Mouse (Mus musculus): Measurements from ENCODE around the gene Tbce. TPM values are rescaled to one million over a fixed set of nuclear protein-coding genes. Genes with fewer than 3 reads are reported as not detected.
"Not testable (repeated sequence)": the region's sequence is repeated elsewhere in the genome, so short reads cannot be mapped to it uniquely, and the experiment has no call there.

Tbce gene
- total and polyA plus RNA-seq, 3 experiments: 27.2 to 82.1 (median 54.4) TPM

DNA sequence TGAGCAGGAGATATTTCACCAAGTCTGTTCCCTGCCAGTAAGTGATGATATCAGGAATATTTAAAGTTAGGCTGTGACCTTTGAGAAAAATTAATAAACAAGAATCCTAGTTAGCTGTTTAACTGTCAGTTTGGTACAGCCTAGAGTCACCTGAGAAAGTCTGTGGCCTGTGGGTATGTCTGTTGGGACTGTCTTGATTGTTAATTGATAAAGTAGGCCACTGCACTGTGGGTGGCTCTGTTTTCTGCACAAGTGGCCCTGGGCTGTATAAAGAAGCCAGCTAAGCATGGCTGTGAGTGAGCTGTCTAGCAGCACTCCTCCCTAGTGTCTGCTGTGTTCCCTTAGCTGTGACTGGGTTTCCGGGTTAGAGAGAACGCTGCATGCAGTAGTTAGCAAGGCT, 50.3 kb downstream of the Tbce start:
- no peak overlapping the region for H3K4me2 ChIP-seq (ENCODE audit: insufficient read depth, low read depth, poor library complexity, severe bottlenecking)
- no peaks in the 10 kb centered on the region for H3K9me3 ChIP-seq (replicated peaks; ENCODE audit: low read length)
- TF ChIP-seq ZNF384 (IDR thresholded peaks at IDR 0.05; ENCODE audit: low read depth, low read length) (no peak), MAFK (IDR thresholded peaks at IDR 0.05; ENCODE audit: insufficient replicate concordance, low read length) (no peak), MAZ (IDR thresholded peaks at IDR 0.05; ENCODE audit: low read depth, low read length) (no peak), RCOR1 (conservative IDR thresholded peaks at IDR 0.05; ENCODE audit: low read depth, low read length) (no peak), ETS1 (conservative IDR thresholded peaks at IDR 0.05; ENCODE audit: low read depth, low read length) (no peak), SMC3 (IDR thresholded peaks at IDR 0.05; ENCODE audit: low read depth, low read length) (no peak), ZKSCAN1 (IDR thresholded peaks at IDR 0.05; ENCODE audit: borderline replicate concordance, low read depth, low read length) (no peak), MAX (IDR thresholded peaks at IDR 0.05; ENCODE audit: low read length) (no peak), NELFE (IDR thresholded peaks at IDR 0.05; ENCODE audit: low read depth, low read length) (no peak), RAD21 (IDR thresholded peaks at IDR 0.05; ENCODE audit: low read depth, low read length) (no peak), GABPA (IDR thresholded peaks at IDR 0.05; ENCODE audit: insufficient replicate concordance, low read depth, low read length) (no peak), ZMIZ1 (IDR thresholded peaks at IDR 0.05; ENCODE audit: low read depth, low read length) (no peak), EP300 (IDR thresholded peaks at IDR 0.05; ENCODE audit: low read length) (no peak)
- H3K36me3 ChIP-seq (replicated peaks in 1 of 2; ENCODE audit: control insufficient read depth in 1 of 2, insufficient read depth in 1 of 2, low read length in 1 of 2): peaks cover 33 to 78% of the 10 kb centered on the region in 2 experiments
- no peak for DNase-seq (ENCODE audit: extremely low read depth)
- no peak overlapping the region for H3K27ac ChIP-seq (ENCODE audit: insufficient read depth, low read depth)
- H3K79me2 ChIP-seq (replicated peaks; ENCODE audit: control insufficient read depth, extremely low read depth, insufficient read depth, poor library complexity, severe bottlenecking): no peaks in the 10 kb centered on the region
- in situ Hi-C loops (cut with MboI; ENCODE audit: low pct_ligation_motif_present, low pct_unique_long_range_greater_than_20kb, low sequenced_read_pairs) (no loop called here), dilution Hi-C loops (cut with MboI; ENCODE audit: extremely low pct_ligation_motif_present, extremely low pct_unique_long_range_greater_than_20kb, low sequenced_read_pairs) (no loop called here)
- H3K4me3 ChIP-seq (replicated peaks in 1 of 3; ENCODE audit: low read depth in 2 of 3, low read length in 2 of 3, poor library complexity in 1 of 3): no peak overlapping the region
- H3K4me1 ChIP-seq (ENCODE audit: control insufficient read depth in 1 of 2, insufficient read depth in 2 of 2): no peaks in the 10 kb centered on the region
- H3K9ac ChIP-seq (ENCODE audit: insufficient read depth, low read depth): no peak overlapping the region
- H3K27me3 ChIP-seq (replicated peaks): no peaks in the 10 kb centered on the region

- in situ Hi-C loops (cut with MboI; ENCODE audit: low pct_ligation_motif_present, low pct_unique_long_range_greater_than_20kb, low sequenced_read_pairs): no loop called here
Observed at GRCm38 (mm10) chr13:13983523-13983922, 55.9 kb downstream of the Tbce start.

DNA sequence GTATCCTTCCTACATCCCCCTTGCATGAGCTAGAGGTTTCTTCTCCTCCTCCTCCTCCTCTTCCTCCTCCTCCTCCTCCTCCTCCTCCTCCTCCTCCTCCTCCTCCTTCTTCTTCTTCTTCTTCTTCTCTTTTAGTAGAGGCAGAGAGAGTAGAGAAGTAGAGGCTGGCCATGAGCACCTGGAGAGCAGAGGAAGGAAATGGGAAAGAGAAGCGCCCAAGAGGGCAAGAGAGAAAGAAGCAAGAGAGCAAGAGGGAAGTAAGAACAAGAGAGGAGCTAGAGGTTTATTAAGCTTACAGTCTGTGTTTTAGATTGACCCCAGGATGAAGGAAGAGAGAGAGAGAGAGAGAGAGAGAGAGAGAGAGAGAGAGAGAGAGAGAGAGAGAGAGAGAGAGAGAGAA, 57.6 kb downstream of the Tbce start:
- H3K4me1 ChIP-seq (ENCODE audit: control insufficient read depth in 1 of 2, insufficient read depth in 2 of 2); H3K27me3 ChIP-seq (replicated peaks); H3K4me3 ChIP-seq (replicated peaks in 1 of 3; ENCODE audit: low read depth in 2 of 3, low read length in 2 of 3, poor library complexity in 1 of 3); dilution Hi-C loops (cut with MboI; ENCODE audit: extremely low pct_ligation_motif_present, extremely low pct_unique_long_range_greater_than_20kb, low sequenced_read_pairs); DNase-seq (ENCODE audit: extremely low read depth); H3K79me2 ChIP-seq (replicated peaks; ENCODE audit: control insufficient read depth, extremely low read depth, insufficient read depth, poor library complexity, severe bottlenecking); H3K27ac ChIP-seq (ENCODE audit: insufficient read depth, low read depth); H3K4me2 ChIP-seq (ENCODE audit: insufficient read depth, low read depth, poor library complexity, severe bottlenecking); H3K9me3 ChIP-seq (replicated peaks; ENCODE audit: low read length); H3K9ac ChIP-seq (ENCODE audit: insufficient read depth, low read depth); in situ Hi-C loops (cut with MboI; ENCODE audit: low pct_ligation_motif_present, low pct_unique_long_range_greater_than_20kb, low sequenced_read_pairs): not testable (repeated sequence)
- H3K36me3 ChIP-seq (replicated peaks in 1 of 2; ENCODE audit: control insufficient read depth in 1 of 2, insufficient read depth in 1 of 2, low read length in 1 of 2): peaks cover 13 to 51% of the 10 kb centered on the region in 2 experiments

More at GRCm38 (mm10) chr13:13983523-13983922, 55.9 kb downstream of the Tbce start:
- TF ChIP-seq USF1 (IDR thresholded peaks at IDR 0.05; ENCODE audit: low read depth, low read length): no peak
- TF ChIP-seq TCF12 (IDR thresholded peaks at IDR 0.05; ENCODE audit: low read depth, low read length): no peak
- TF ChIP-seq ETS1 (conservative IDR thresholded peaks at IDR 0.05; ENCODE audit: low read depth, low read length): no peak
- no peak for TF ChIP-seq PAX5 (IDR thresholded peaks at IDR 0.05; ENCODE audit: low read length)
- TF ChIP-seq CHD2 (IDR thresholded peaks at IDR 0.05; ENCODE audit: low read length): no peak
- no peak for TF ChIP-seq MEF2A (IDR thresholded peaks at IDR 0.05; ENCODE audit: borderline replicate concordance, low read depth, low read length)
- TF ChIP-seq POLR2AphosphoS2 (IDR thresholded peaks at IDR 0.05; ENCODE audit: low read depth, low read length): no peak
- no peak for TF ChIP-seq GABPA (IDR thresholded peaks at IDR 0.05; ENCODE audit: insufficient replicate concordance, low read depth, low read length)
- Histone ChIP-seq H3K27ac (ENCODE audit: insufficient read depth, low read depth) (no peak overlapping the region), H3K79me2 (replicated peaks; ENCODE audit: control insufficient read depth, extremely low read depth, insufficient read depth, poor library complexity, severe bottlenecking) (no peaks in the 10 kb centered on the region), H3K4me3 (replicated peaks in 1 of 3; ENCODE audit: low read depth in 2 of 3, low read length in 2 of 3, poor library complexity in 1 of 3) (no peak overlapping the region), H3K36me3 (replicated peaks in 1 of 2; ENCODE audit: control insufficient read depth in 1 of 2, insufficient read depth in 1 of 2, low read length in 1 of 2) (peaks cover 14 to 57% of the 10 kb centered on the region in 2 experiments), H3K27me3 (replicated peaks) (no peaks in the 10 kb centered on the region), H3K4me2 (ENCODE audit: insufficient read depth, low read depth, poor library complexity, severe bottlenecking) (no peak overlapping the region), H3K9ac (ENCODE audit: insufficient read depth, low read depth) (no peak overlapping the region), H3K9me3 (replicated peaks; ENCODE audit: low read length) (no peaks in the 10 kb centered on the region), H3K4me1 (ENCODE audit: control insufficient read depth in 1 of 2, insufficient read depth in 2 of 2) (peaks cover 0 to 7% of the 10 kb centered on the region in 2 experiments; a peak in 2 of 4 replicates)
- dilution Hi-C loops (cut with MboI; ENCODE audit: extremely low pct_ligation_motif_present, extremely low pct_unique_long_range_greater_than_20kb, low sequenced_read_pairs): no loop called here
- no peak for DNase-seq (ENCODE audit: extremely low read depth)
